Mouse (Mus musculus) ES-Bruce4 (cell line): ENCODE results near the gene Ttc19. TPM values are rescaled to one million over a fixed set of nuclear protein-coding genes. Genes with fewer than 3 reads are reported as not detected.

Experiments
- H3K27ac ChIP-seq: 2 replicates; pipeline ENCODE4 v1.5.1; 2012; ENCODE audit warnings: low read length, inconsistent platforms; ENCODE audit not compliant: insufficient read depth
- H3K27me3 ChIP-seq: 2 replicates; pipeline ENCODE4 v1.6.1; 2012; ENCODE audit warnings: mild to moderate bottlenecking, low read length, inconsistent platforms; ENCODE audit not compliant: control insufficient read depth, poor library complexity, insufficient read depth, severe bottlenecking
- H3K36me3 ChIP-seq: 2 replicates; pipeline ENCODE4 v1.6.1; 2012; ENCODE audit warnings: inconsistent platforms, mild to moderate bottlenecking, low read length, moderate library complexity; ENCODE audit not compliant: control insufficient read depth, poor library complexity, insufficient read depth, severe bottlenecking
- H3K4me1 ChIP-seq: one replicate; pipeline ENCODE4 v1.8.1; 2011; ENCODE audit warnings: low read length; ENCODE audit not compliant: control insufficient read depth, insufficient read depth
- H3K4me3 ChIP-seq: 2 replicates; pipeline ENCODE4 v1.5.1; 2011; ENCODE audit warnings: low read depth, mild to moderate bottlenecking, low read length
- H3K9ac ChIP-seq: 2 replicates; pipeline ENCODE4 v1.6.1; 2012; ENCODE audit warnings: low read depth, mild to moderate bottlenecking, inconsistent platforms; ENCODE audit not compliant: poor library complexity, severe bottlenecking
- H3K9me3 ChIP-seq: replicated peaks from 2 replicates; pipeline ENCODE4 v1.6.1; 2012; ENCODE audit warnings: mild to moderate bottlenecking, low read length, inconsistent platforms; ENCODE audit not compliant: control insufficient read depth, poor library complexity, insufficient read depth, severe bottlenecking
- CTCF ChIP-seq: IDR thresholded peaks from one replicate; pipeline ENCODE4 v1.8.1; 2011; ENCODE audit warnings: low read depth, low read length
- EP300 ChIP-seq: IDR thresholded peaks from 2 replicates; pipeline ENCODE4 v1.6.1; 2011; ENCODE audit warnings: low read depth, low read length; ENCODE audit not compliant: insufficient read depth
- POLR2A ChIP-seq: IDR thresholded peaks from one replicate; pipeline ENCODE4 v1.8.1; 2011; ENCODE audit warnings: low read length; ENCODE audit not compliant: insufficient read depth
- polyA plus RNA-seq: library from polyadenylated mRNA; stranded (reverse); fragments of >200 nt; gene quantifications from 2 replicates; pipeline ENCODE4 v1.2.4, GENCODE M21; 2011; ENCODE audit warnings: low read depth; ENCODE audit not compliant: missing spikeins, insufficient read depth, insufficient read length

The Ttc19 gene
- polyA plus RNA-seq, 1 experiment = 32.3 TPM

DNA sequence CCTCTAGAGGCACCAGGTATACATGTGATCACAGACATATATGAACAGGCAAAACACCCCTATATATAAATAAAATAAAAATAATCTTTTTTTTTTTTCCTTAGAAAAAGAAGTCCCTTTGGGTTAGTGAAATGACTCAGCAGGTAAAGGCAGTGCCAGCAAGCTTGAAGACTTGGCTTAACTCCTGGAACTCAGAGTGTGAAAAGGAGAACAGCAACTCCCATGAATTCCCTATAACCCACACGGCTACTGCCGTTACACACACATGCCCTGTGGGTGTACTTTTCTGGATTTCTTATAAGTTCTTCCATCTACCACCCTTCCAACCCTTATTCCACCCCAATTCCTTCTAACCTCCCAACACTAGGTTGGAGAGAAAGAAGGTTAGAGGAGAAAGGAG, 24.6 kb downstream of the Ttc19 start:
- Histone ChIP-seq H3K36me3 (peaks cover 22% of the 10 kb centered on the region), H3K9me3 (no peaks in the 10 kb centered on the region), H3K9ac (no peak overlapping the region), H3K27me3 (no peaks in the 10 kb centered on the region), H3K4me3 (no peak overlapping the region), H3K27ac (no peak overlapping the region), H3K4me1 (no peaks in the 10 kb centered on the region)
- TF ChIP-seq CTCF (no peak), EP300 (no peak), POLR2A (no peak)

DNA sequence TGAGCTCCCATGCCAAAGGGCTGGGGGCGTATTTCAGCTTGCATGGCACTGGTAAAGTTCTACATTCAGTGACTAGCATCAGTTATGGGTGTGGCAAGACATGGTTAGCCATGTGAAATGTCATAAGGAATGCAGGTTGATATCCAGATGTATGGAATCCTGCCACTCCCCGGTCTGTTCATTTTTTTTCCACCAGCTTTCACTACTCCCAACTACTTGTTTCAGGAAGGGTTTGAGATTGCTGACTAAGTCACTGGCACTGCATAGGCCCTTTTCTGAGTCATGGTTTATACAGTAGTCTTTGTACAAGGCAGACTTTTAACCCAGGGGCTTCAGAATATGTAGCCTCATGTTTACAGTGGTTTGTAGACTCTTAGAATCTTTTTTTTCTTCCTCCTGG, 28.0 kb downstream of the Ttc19 start:
- H3K4me1 ChIP-seq = no peaks in the 10 kb centered on the region
- TF ChIP-seq CTCF (no peak), POLR2A (no peak), EP300 (no peak)
- no peak overlapping the region for H3K27ac ChIP-seq
- H3K27me3 ChIP-seq = no peaks in the 10 kb centered on the region
- H3K36me3 ChIP-seq = peaks cover 37% of the 10 kb centered on the region
- H3K9me3 ChIP-seq = no peaks in the 10 kb centered on the region
- no peak overlapping the region for H3K9ac ChIP-seq
- no peak overlapping the region for H3K4me3 ChIP-seq

DNA sequence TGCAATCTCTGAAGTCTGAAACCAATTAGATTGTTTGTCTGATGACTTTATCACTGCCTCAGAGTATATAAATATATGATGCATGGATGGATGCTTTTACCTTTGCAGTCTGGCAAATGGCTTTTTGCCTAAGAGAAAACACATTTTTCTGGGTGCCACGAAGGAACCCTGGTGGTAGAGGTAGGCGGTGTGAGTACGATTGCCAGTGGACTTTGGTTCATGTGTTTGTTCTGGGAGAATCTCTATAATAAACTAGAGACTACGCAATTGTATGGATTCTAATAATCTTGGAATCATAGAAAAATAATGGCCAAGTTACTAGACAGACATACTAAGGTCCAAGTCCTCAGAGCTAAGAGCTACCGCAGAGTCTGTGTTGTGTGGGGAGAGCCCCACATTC, 33.7 kb downstream of the Ttc19 start:
- Histone ChIP-seq H3K27me3 (no peaks in the 10 kb centered on the region), H3K4me3 (no peak overlapping the region), H3K4me1 (no peaks in the 10 kb centered on the region), H3K27ac (no peak overlapping the region), H3K9me3 (no peaks in the 10 kb centered on the region), H3K9ac (no peak overlapping the region), H3K36me3 (peaks cover 68% of the 10 kb centered on the region)
- TF ChIP-seq POLR2A (no peak), EP300 (no peak), CTCF (no peak)

DNA sequence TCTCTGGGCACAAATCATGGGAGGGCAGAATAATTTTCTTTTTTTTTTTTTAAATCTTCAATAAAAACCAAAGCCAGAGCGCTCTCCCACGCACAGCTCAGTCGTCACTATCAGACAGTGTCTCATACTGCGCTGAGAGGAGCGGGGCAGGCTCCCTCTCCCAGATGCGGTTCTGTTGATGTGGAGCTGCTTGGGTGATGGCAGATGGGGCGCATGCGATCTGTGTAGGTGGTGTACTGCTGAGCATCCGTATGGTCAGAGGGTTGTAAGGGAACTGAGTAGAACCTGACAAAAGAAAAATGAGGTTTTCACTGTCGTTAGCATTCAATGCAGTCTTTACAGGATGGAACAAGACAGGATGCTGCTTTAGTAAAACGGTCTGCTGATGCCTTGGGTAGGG, 36.5 kb downstream of the Ttc19 start:
- Histone ChIP-seq H3K4me3 (no peak overlapping the region), H3K4me1 (no peaks in the 10 kb centered on the region), H3K27ac (no peak overlapping the region), H3K27me3 (no peaks in the 10 kb centered on the region), H3K9me3 (no peaks in the 10 kb centered on the region), H3K36me3 (peaks cover 83% of the 10 kb centered on the region), H3K9ac (no peak overlapping the region)
- TF ChIP-seq CTCF = no peak
- TF ChIP-seq EP300 = no peak
- TF ChIP-seq POLR2A = no peak

DNA sequence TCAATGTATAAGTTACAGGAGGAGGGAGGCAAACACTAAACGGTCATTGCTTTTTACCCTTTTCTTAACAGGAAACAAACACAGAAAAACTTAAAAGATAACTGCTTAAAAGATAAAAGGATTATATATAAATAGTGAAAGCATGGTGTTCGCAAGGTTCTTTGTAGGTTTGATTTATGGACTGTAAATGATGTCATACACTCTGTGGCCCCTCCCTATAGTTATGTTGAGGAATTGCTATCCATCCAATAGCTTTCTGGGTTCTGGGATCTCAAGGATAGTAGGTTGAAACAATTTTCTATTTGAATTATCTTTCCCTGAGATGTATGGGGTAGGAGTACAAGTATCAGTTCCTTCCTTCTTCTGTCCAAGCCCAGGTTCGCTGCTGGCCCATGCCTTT, 38.8 kb downstream of the Ttc19 start:
- no peak overlapping the region for H3K4me3 ChIP-seq
- H3K27ac ChIP-seq = no peak overlapping the region
- H3K4me1 ChIP-seq = no peaks in the 10 kb centered on the region
- H3K9me3 ChIP-seq = no peaks in the 10 kb centered on the region
- peaks cover 82% of the 10 kb centered on the region for H3K36me3 ChIP-seq
- no peaks in the 10 kb centered on the region for H3K27me3 ChIP-seq
- H3K9ac ChIP-seq = no peak overlapping the region
- TF ChIP-seq EP300 (no peak), POLR2A (no peak), CTCF (no peak)

DNA sequence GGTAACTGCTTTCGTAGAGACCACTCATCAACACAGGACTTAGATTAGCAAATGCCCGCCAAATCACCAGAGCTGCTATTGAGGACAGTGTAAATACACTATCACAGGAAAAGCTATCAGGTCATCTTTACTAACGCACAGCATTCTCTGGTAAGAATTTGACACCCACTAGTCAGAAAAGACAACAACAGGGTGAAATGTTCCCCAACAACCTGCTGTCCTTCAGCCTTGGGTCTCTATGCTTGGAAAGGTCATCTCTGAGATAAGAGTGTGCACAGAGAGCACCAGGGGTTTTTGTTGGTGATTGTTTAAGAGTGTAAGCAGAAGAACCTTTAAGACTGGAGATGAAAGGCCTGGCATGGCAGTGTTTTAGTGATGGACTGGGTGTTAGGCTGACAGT, 42.4 kb downstream of the Ttc19 start:
- TF ChIP-seq CTCF (no peak), EP300 (no peak), POLR2A (no peak)
- no peaks in the 10 kb centered on the region for H3K27me3 ChIP-seq
- H3K36me3 ChIP-seq = peaks cover 76% of the 10 kb centered on the region
- no peak overlapping the region for H3K4me3 ChIP-seq
- H3K27ac ChIP-seq = no peak overlapping the region
- H3K9me3 ChIP-seq = no peaks in the 10 kb centered on the region
- H3K9ac ChIP-seq = no peak overlapping the region
- H3K4me1 ChIP-seq = no peaks in the 10 kb centered on the region
